Mouse (Mus musculus) limb, embryonic 12.5 days (tissue): ENCODE results near the gene Ppm1m. TPM values are rescaled to one million over a fixed set of nuclear protein-coding genes. Genes with fewer than 3 reads are reported as not detected.

Experiments used
- ATAC-seq: fragments of 200-750 bp; cut with Nextera tagmentation; 2 replicates; pipeline ENCODE4 v1.8.0; 2017; ENCODE audit warnings: low read depth, moderate TSS enrichment; ENCODE audit not compliant: insufficient number of reproducible peaks, insufficient read depth, low FRiP score, low TSS enrichment
- H3K27ac ChIP-seq: fragments of 300-500 bp; sonication (generic); 2 replicates; pipeline ENCODE4 v1.5.1; 2016; ENCODE audit warnings: mild to moderate bottlenecking, moderate library complexity
- H3K27me3 ChIP-seq: fragments of 300-500 bp; sonication (generic); 2 replicates; pipeline ENCODE4 v1.6.1; 2016; ENCODE audit warnings: mild to moderate bottlenecking, moderate library complexity
- H3K36me3 ChIP-seq: fragments of 300-500 bp; sonication (generic); 2 replicates; pipeline ENCODE4 v1.6.1; 2016; ENCODE audit warnings: mild to moderate bottlenecking, moderate library complexity
- H3K4me1 ChIP-seq: fragments of 300-500 bp; sonication (generic); replicated peaks from 2 replicates; pipeline ENCODE4 v1.6.1; 2016
- H3K4me2 ChIP-seq: fragments of 300-500 bp; sonication (generic); 2 replicates; pipeline ENCODE4 v1.6.1; 2016; ENCODE audit warnings: mild to moderate bottlenecking, moderate library complexity
- H3K4me3 ChIP-seq: fragments of 300-500 bp; sonication (generic); replicated peaks from 2 replicates; pipeline ENCODE4 v1.5.1; 2016; ENCODE audit warnings: mild to moderate bottlenecking
- H3K9ac ChIP-seq: fragments of 300-500 bp; sonication (generic); replicated peaks from 2 replicates; pipeline ENCODE4 v1.6.1; 2016; ENCODE audit warnings: mild to moderate bottlenecking, moderate library complexity
- H3K9me3 ChIP-seq: fragments of 300-500 bp; sonication (generic); 2 replicates; pipeline ENCODE4 v1.6.1; 2016; ENCODE audit warnings: mild to moderate bottlenecking, moderate library complexity
- WGBS: fragments of 180-500 bp; shearing (Covaris S2); methylation state at CpG from one replicate; pipeline ENCODE4 v1.1.7; 2016; 5-methylcytosine and 5-hydroxymethylcytosine counted together
- polyA plus RNA-seq: library from polyadenylated mRNA; unstranded; fragments of >200 nt; fragmentation: Nextera tagmentation; extraction: Ambion mirVana; gene quantifications from 2 replicates; pipeline ENCODE4 v1.2.1, GENCODE M21; 2016

Gene Ppm1m
- polyA plus RNA-seq, 1 experiment from 2014 or later, result 60.7 TPM

- WGBS, result 93% methylated on average over 5 of the region's 5 CpGs
- no peak for ATAC-seq
Observed at GRCm38 (mm10) chr9:106183996-106184395, 15.6 kb downstream of the Ppm1m start.

GRCm38 (mm10) chr9:106182146-106182545, 17.4 kb downstream of the Ppm1m start:
- ATAC-seq, result no peak
- H3K36me3 ChIP-seq, result peaks cover 98% of the 10 kb centered on the region
- no peak overlapping the region for H3K27ac ChIP-seq
- H3K9me3 ChIP-seq, result no peaks in the 10 kb centered on the region
- H3K9ac ChIP-seq, result no peak overlapping the region
- H3K4me3 ChIP-seq, result no peak overlapping the region
- WGBS, result 94% methylated on average over 4 of the region's 4 CpGs
- no peak overlapping the region for H3K4me2 ChIP-seq
- no peaks in the 10 kb centered on the region for H3K27me3 ChIP-seq
- peaks cover 5% of the 10 kb centered on the region; the same call in 1 of the 2 replicates for H3K4me1 ChIP-seq

More at GRCm38 (mm10) chr9:106183996-106184395, 15.6 kb downstream of the Ppm1m start:
- no peak overlapping the region for H3K4me3 ChIP-seq
- H3K9ac ChIP-seq, result no peak overlapping the region
- H3K4me1 ChIP-seq, result no peaks in the 10 kb centered on the region
- no peak overlapping the region for H3K27ac ChIP-seq
- no peaks in the 10 kb centered on the region for H3K9me3 ChIP-seq
- H3K27me3 ChIP-seq, result no peaks in the 10 kb centered on the region
- H3K4me2 ChIP-seq, result no peak overlapping the region
- H3K36me3 ChIP-seq, result peaks cover 99% of the 10 kb centered on the region

- H3K4me3 ChIP-seq, result no peak overlapping the region
- H3K4me1 ChIP-seq, result peaks cover 26% of the 10 kb centered on the region
- no peak overlapping the region for H3K9ac ChIP-seq
- WGBS, result 91% methylated on average over 3 of the region's 3 CpGs
- no peaks in the 10 kb centered on the region for H3K27me3 ChIP-seq
- no peak for ATAC-seq
- H3K27ac ChIP-seq, result no peak overlapping the region
- no peak overlapping the region for H3K4me2 ChIP-seq
- peaks cover 88% of the 10 kb centered on the region for H3K36me3 ChIP-seq
- no peaks in the 10 kb centered on the region for H3K9me3 ChIP-seq
Observed at GRCm38 (mm10) chr9:106179964-106180363, 19.6 kb downstream of the Ppm1m start.

GRCm38 (mm10) chr9:106179454-106179853, 20.1 kb downstream of the Ppm1m start:
- H3K9me3 ChIP-seq, result no peaks in the 10 kb centered on the region
- no peak overlapping the region for H3K27ac ChIP-seq
- H3K4me1 ChIP-seq, result peaks cover 31% of the 10 kb centered on the region
- WGBS, result 90% methylated on average over 2 of the region's 2 CpGs
- no peaks in the 10 kb centered on the region for H3K27me3 ChIP-seq
- no peak overlapping the region for H3K4me3 ChIP-seq
- no peak for ATAC-seq
- H3K9ac ChIP-seq, result no peak overlapping the region
- peaks cover 82% of the 10 kb centered on the region for H3K36me3 ChIP-seq
- no peak overlapping the region for H3K4me2 ChIP-seq

GRCm38 (mm10) chr9:106177799-106178198, 21.7 kb downstream of the Ppm1m start:
- peaks cover 46% of the 10 kb centered on the region for H3K4me1 ChIP-seq
- no peak overlapping the region for H3K4me2 ChIP-seq
- no peak for ATAC-seq
- H3K9me3 ChIP-seq, result no peaks in the 10 kb centered on the region
- H3K27ac ChIP-seq, result no peak overlapping the region
- no peaks in the 10 kb centered on the region for H3K27me3 ChIP-seq
- no peak overlapping the region for H3K9ac ChIP-seq
- no peak overlapping the region for H3K4me3 ChIP-seq
- 84% methylated on average over 6 of the region's 6 CpGs for WGBS
- peaks cover 66% of the 10 kb centered on the region for H3K36me3 ChIP-seq

- Histone ChIP-seq H3K9me3 (no peaks in the 10 kb centered on the region), H3K4me2 (no peak overlapping the region), H3K27ac (no peak overlapping the region; the same call in 1 of the 2 replicates), H3K4me3 (no peak overlapping the region), H3K4me1 (peaks cover 50% of the 10 kb centered on the region), H3K27me3 (no peaks in the 10 kb centered on the region), H3K36me3 (peaks cover 56% of the 10 kb centered on the region), H3K9ac (no peak overlapping the region)
- no peak for ATAC-seq
- 41% methylated on average over 5 of the region's 5 CpGs for WGBS
Observed at GRCm38 (mm10) chr9:106176769-106177168, 22.8 kb downstream of the Ppm1m start.

GRCm38 (mm10) chr9:106175552-106176200, 23.9 kb downstream of the Ppm1m start:
- H3K9me3 ChIP-seq, result no peaks in the 10 kb centered on the region
- 67% methylated on average over 3 of the region's 3 CpGs for WGBS
- H3K27ac ChIP-seq, result no peak overlapping the region
- H3K36me3 ChIP-seq, result peaks cover 45% of the 10 kb centered on the region
- no peak overlapping the region for H3K4me3 ChIP-seq
- H3K4me1 ChIP-seq, result peaks cover 50% of the 10 kb centered on the region
- H3K4me2 ChIP-seq, result peak overlapping the region; percentile 6; the same call in 1 of the 2 replicates
- no peak overlapping the region for H3K9ac ChIP-seq
- ATAC-seq, result no peak
- H3K27me3 ChIP-seq, result no peaks in the 10 kb centered on the region

- no peaks in the 10 kb centered on the region for H3K9me3 ChIP-seq
- H3K27ac ChIP-seq, result no peak overlapping the region
- H3K9ac ChIP-seq, result no peak overlapping the region
- ATAC-seq, result no peak
- H3K36me3 ChIP-seq, result peaks cover 22% of the 10 kb centered on the region
- H3K4me3 ChIP-seq, result peak overlapping the region; percentile 85
- H3K4me1 ChIP-seq, result peaks cover 50% of the 10 kb centered on the region
- 64% methylated on average over 2 of the region's 2 CpGs for WGBS
- no peaks in the 10 kb centered on the region for H3K27me3 ChIP-seq
- peak overlapping the region; percentile 80 for H3K4me2 ChIP-seq
Observed at GRCm38 (mm10) chr9:106173363-106173762, 26.2 kb downstream of the Ppm1m start.

GRCm38 (mm10) chr9:106172527-106172926, 27.0 kb downstream of the Ppm1m start:
- Histone ChIP-seq H3K27ac (no peak overlapping the region), H3K4me2 (peak overlapping the region; percentile 80), H3K27me3 (no peaks in the 10 kb centered on the region), H3K9me3 (no peaks in the 10 kb centered on the region), H3K36me3 (peaks cover 14% of the 10 kb centered on the region), H3K4me1 (peaks cover 49% of the 10 kb centered on the region), H3K9ac (no peak overlapping the region), H3K4me3 (peak overlapping the region; percentile 85)
- ATAC-seq, result no peak
- 42% methylated on average over 3 of the region's 3 CpGs for WGBS

GRCm38 (mm10) chr9:106171346-106172158, 28.0 kb downstream of the Ppm1m start:
- Histone ChIP-seq H3K27ac (peak overlapping the region; percentile 95), H3K9ac (peak overlapping the region; percentile 90), H3K4me3 (peak overlapping the region; percentile 85), H3K36me3 (peaks cover 5% of the 10 kb centered on the region; the same call in 1 of the 2 replicates), H3K27me3 (no peaks in the 10 kb centered on the region), H3K9me3 (no peaks in the 10 kb centered on the region), H3K4me1 (peaks cover 39% of the 10 kb centered on the region), H3K4me2 (peak overlapping the region; percentile 80)
- ATAC-seq, result peak; percentile 40; the same call in 1 of the 2 replicates
- 1% methylated on average over 30 of the region's 30 CpGs for WGBS

- Histone ChIP-seq H3K4me2 (peak within 1 kb of the TSS; percentile 80), H3K27ac (peak within 1 kb of the TSS; percentile 95), H3K9ac (peak within 1 kb of the TSS; percentile 90), H3K4me1 (peaks cover 31% of the 10 kb centered on the region), H3K27me3 (no peaks in the 10 kb centered on the region), H3K9me3 (no peaks in the 10 kb centered on the region), H3K36me3 (no peaks in the 10 kb centered on the region), H3K4me3 (peak within 1 kb of the TSS; percentile 85)
- under 1% methylated on average over 80 of the region's 81 CpGs for WGBS
- ATAC-seq, result peak; percentile 86
Observed at GRCm38 (mm10) chr9:106170556-106171345, 28.8 kb downstream of the Ppm1m start, which contains the start of gene Wdr82. Gene Wdr82, plus strand, starts transcription at chr9:106170928.
